Mouse (Mus musculus) stomach, postnatal 0 days (tissue): ENCODE measurements at regions not wholly inside any gene's neighbourhood (a gene's known extent, or its start where the extent isn't known, plus 50 kb on each side); places are given as distances from the start of the nearest gene placed in this dataset.

Source experiments
- CTCF ChIP-seq: IDR thresholded peaks from 2 replicates; pipeline ENCODE4 v1.5.1; 2016; ENCODE audit warnings: antibody characterized with exemption, low read depth, mild to moderate bottlenecking, moderate library complexity
- EP300 ChIP-seq: optimal IDR thresholded peaks from 2 replicates; pipeline ENCODE3; 2016; ENCODE audit warnings: antibody characterized with exemption

DNA sequence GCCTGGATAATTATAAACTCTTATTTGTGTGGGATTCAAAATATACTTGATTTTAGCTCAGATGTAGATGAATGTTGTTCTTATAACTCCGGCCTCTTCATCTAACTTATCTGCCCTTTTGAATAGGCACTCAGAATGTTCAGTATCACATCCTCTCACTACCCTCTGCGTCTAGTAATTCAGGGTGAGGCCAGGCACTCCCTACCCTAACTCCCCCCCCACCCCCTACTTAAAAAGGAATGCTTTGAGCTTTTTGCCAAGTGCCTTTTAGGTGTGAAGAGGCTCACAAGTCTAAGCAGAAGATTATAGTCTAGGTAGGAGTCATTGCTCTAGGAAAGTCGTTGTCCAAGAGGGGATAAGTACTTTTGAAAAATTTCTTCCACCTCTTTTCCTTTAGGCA, 111.9 kb downstream of the Gm21750 start:
- TF ChIP-seq CTCF (no peak), EP300 (no peak)
